Mouse (Mus musculus) G1E (cell line): Measurements from ENCODE around the gene Gm29776.

ENCODE experiments used
- CTCF ChIP-seq: IDR thresholded peaks from 2 replicates; pipeline ENCODE4 v1.5.1; 2012; ENCODE audit warnings: low read depth, low read length, inconsistent platforms, mixed read lengths
- GATA1 ChIP-seq: IDR thresholded peaks from 2 replicates; pipeline ENCODE4 v1.6.1; 2012; ENCODE audit warnings: borderline replicate concordance, low read length, inconsistent platforms, mixed read lengths
- GATA2 ChIP-seq: IDR thresholded peaks from 2 replicates; pipeline ENCODE4 v1.6.1; 2012; ENCODE audit warnings: low read depth, low read length, inconsistent platforms, borderline replicate concordance
- POLR2AphosphoS5 ChIP-seq: IDR thresholded peaks from 2 replicates; pipeline ENCODE4 v1.6.1; 2012; ENCODE audit warnings: low read depth, low read length, inconsistent platforms; ENCODE audit not compliant: insufficient replicate concordance
- TAL1 ChIP-seq: conservative IDR thresholded peaks from 2 replicates; pipeline ENCODE4 v1.6.1; 2012; ENCODE audit warnings: low read depth, low read length, inconsistent platforms, mixed read lengths

GRCm38 (mm10) chr14:54712074-54712473 lies 13.4 kb upstream of the Gm29776 start, which contains the start of gene Cebpe:
- no peak for TF ChIP-seq CTCF
- no peak for TF ChIP-seq GATA1
- no peak for TF ChIP-seq TAL1
- TF ChIP-seq POLR2AphosphoS5, result no peak
- no peak for TF ChIP-seq GATA2
